Mouse (Mus musculus) spleen, adult 2 months (tissue): ENCODE data around the gene Pgk1. TPM values are rescaled to one million over a fixed set of nuclear protein-coding genes. Genes with fewer than 3 reads are reported as not detected.

Experiments used
- DNase-seq, 2 experiments: peaks; one replicate each; pipeline versions ENCODE4 v3.0.0 to v3.0.0-alpha.2; 2012 to 2021; ENCODE audit warnings: low spot score in 2 of 2, low read depth in 1 of 2
- H3K27ac ChIP-seq: fragments of 200-500 bp; 2 replicates; pipeline ENCODE4 v1.5.1; 2012; ENCODE audit warnings: low read length, inconsistent platforms; ENCODE audit not compliant: insufficient read depth
- H3K27me3 ChIP-seq: fragments of 200-500 bp; 2 replicates; pipeline ENCODE4 v1.6.1; 2012; ENCODE audit warnings: mild to moderate bottlenecking, moderate library complexity, low read length, inconsistent platforms; ENCODE audit not compliant: control insufficient read depth, insufficient read depth
- H3K36me3 ChIP-seq: fragments of 200-500 bp; 2 replicates; pipeline ENCODE4 v1.6.1; 2012; ENCODE audit warnings: mild to moderate bottlenecking, low read length, inconsistent platforms; ENCODE audit not compliant: control insufficient read depth, insufficient read depth
- H3K4me1 ChIP-seq: fragments of 200-500 bp; 2 replicates; pipeline ENCODE4 v1.6.1; 2011; ENCODE audit warnings: inconsistent platforms; ENCODE audit not compliant: control insufficient read depth, insufficient read depth, insufficient read length
- H3K4me3 ChIP-seq: fragments of 200-500 bp; 2 replicates; pipeline ENCODE4 v1.5.1; 2011; ENCODE audit warnings: mild to moderate bottlenecking, inconsistent platforms; ENCODE audit not compliant: insufficient read depth, insufficient read length; ENCODE audit errors: extremely low read depth
- CTCF ChIP-seq: fragments of 200-500 bp; IDR thresholded peaks from 2 replicates; pipeline ENCODE4 v1.5.1; 2011; ENCODE audit warnings: mild to moderate bottlenecking, inconsistent platforms; ENCODE audit not compliant: insufficient read depth, insufficient read length, insufficient replicate concordance; ENCODE audit errors: extremely low read depth
- POLR2A ChIP-seq: fragments of 200-500 bp; IDR thresholded peaks from 2 replicates; pipeline ENCODE4 v1.6.1; 2011; ENCODE audit warnings: low read depth, low read length, inconsistent platforms
- WGBS: fragments of 180-500 bp; shearing (Covaris S2); methylation state at CpG from one replicate; pipeline ENCODE4 v1.1.7; 2018; 5-methylcytosine and 5-hydroxymethylcytosine counted together
- polyA plus RNA-seq: library from polyadenylated mRNA; depleted of rRNA; stranded (reverse); fragments of >200 nt; gene quantifications from 2 replicates; pipeline ENCODE4 v1.2.3, GENCODE M21; 2012

Gene Pgk1
- polyA plus RNA-seq, 1 experiment = 26.3 TPM

GRCm38 (mm10) chrX:106155892-106156291, 31.0 kb upstream of the Pgk1 start:
- H3K4me1 ChIP-seq = no peaks in the 10 kb centered on the region
- H3K27ac ChIP-seq = no peak overlapping the region

DNA sequence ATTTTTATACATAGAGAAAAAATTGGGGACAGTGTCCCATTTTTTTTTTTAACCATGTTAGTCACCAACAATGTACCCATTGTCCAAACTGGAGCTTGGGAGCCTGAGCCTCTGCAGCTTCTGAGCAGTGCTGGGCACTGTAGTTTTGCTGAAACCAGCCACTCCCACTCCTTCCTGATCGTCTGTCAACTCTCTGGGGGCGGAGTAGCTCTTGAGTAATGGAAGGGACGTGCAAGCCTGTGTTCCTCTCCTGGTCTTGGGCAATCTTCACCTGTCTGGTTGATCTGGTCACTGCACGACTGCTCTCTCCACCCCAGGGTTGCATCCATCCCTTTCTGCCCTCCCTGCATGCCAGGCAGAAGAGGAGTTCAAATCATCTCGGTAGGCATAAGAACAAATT, 22.9 kb upstream of the Pgk1 start:
- DNase-seq = no peak
- Histone ChIP-seq H3K27me3 (no peaks in the 10 kb centered on the region), H3K36me3 (no peaks in the 10 kb centered on the region), H3K27ac (no peak overlapping the region), H3K4me3 (no peak overlapping the region), H3K4me1 (no peaks in the 10 kb centered on the region)
- TF ChIP-seq CTCF (no peak), POLR2A (no peak)
- WGBS = 39% methylated on average over 5 of the region's 5 CpGs

More at GRCm38 (mm10) chrX:106155892-106156291, 31.0 kb upstream of the Pgk1 start:
- WGBS = 71% methylated on average over 4 of the region's 4 CpGs
- H3K4me3 ChIP-seq = no peak overlapping the region
- no peaks in the 10 kb centered on the region for H3K36me3 ChIP-seq
- no peak for DNase-seq
- H3K27me3 ChIP-seq = no peaks in the 10 kb centered on the region
- no peak for TF ChIP-seq CTCF
- TF ChIP-seq POLR2A = no peak

GRCm38 (mm10) chrX:106164555-106164954, 22.3 kb upstream of the Pgk1 start:
- TF ChIP-seq CTCF (no peak), POLR2A (no peak)
- no peak overlapping the region for H3K27ac ChIP-seq

GRCm38 (mm10) chrX:106165089-106165488, 21.8 kb upstream of the Pgk1 start:
- TF ChIP-seq POLR2A (no peak), CTCF (no peak)
- no peaks in the 10 kb centered on the region for H3K4me1 ChIP-seq
- H3K4me3 ChIP-seq = no peak overlapping the region
- WGBS = 15% methylated on average over 1 of the region's 1 CpGs
- peak in 1 of 2 experiments; percentile 4 for DNase-seq
- H3K27ac ChIP-seq = no peak overlapping the region
- H3K36me3 ChIP-seq = no peaks in the 10 kb centered on the region
- H3K27me3 ChIP-seq = no peaks in the 10 kb centered on the region

More at GRCm38 (mm10) chrX:106164555-106164954, 22.3 kb upstream of the Pgk1 start:
- 73% methylated on average over 5 of the region's 5 CpGs for WGBS
- H3K27me3 ChIP-seq = no peaks in the 10 kb centered on the region
- no peaks in the 10 kb centered on the region for H3K36me3 ChIP-seq
- H3K4me3 ChIP-seq = no peak overlapping the region
- H3K4me1 ChIP-seq = no peaks in the 10 kb centered on the region
- no peak for DNase-seq

DNA sequence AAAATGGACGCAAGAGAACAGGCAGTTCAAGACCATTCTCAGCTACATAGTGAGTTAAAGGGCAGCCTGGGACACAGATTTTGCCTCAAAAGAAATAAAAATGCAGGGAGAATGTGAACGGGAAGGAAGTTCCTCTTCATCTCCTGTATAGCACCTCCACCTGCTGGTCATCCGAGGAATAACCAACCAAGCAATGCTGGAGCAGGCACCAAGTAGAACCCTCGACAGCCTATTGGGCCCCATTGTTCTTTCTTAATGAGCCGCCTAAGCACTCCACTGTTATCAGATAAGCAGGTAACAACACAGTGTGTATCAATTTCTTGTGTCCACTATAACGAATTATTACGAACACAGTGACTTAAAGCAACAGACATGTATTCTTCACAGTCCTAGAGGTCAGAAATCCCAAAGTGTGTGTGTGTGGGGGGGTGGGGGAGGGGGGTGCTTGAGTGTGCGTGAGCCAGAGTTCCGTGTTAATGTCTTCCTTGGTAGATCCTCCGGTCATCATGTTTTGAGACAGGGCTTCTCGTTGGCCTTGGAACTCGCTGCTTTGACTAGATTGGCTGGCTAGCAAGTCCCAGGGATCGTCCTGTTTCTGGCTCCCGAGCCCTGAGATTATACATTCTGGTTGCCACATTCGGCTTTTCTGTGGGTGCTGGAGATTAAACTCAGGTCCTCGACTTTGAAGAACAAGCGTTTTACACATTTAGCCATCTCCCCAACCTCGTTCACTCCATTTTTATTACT, 15.6 kb upstream of the Pgk1 start:
- H3K4me3 ChIP-seq = peak overlapping the region; percentile 41; the same call in 1 of the 2 replicates
- TF ChIP-seq CTCF = peak; percentile 59; the same call in 1 of the 2 replicates
- TF ChIP-seq POLR2A = no peak
- H3K27me3 ChIP-seq = no peaks in the 10 kb centered on the region
- H3K27ac ChIP-seq = no peak overlapping the region
- WGBS = 31% methylated on average over 18 of the region's 18 CpGs
- H3K4me1 ChIP-seq = no peaks in the 10 kb centered on the region
- no peaks in the 10 kb centered on the region for H3K36me3 ChIP-seq
- peak; percentile 40 to 67 for DNase-seq

- no peak overlapping the region for H3K27ac ChIP-seq
- no peak overlapping the region for H3K4me3 ChIP-seq
- 39% methylated on average over 6 of the region's 6 CpGs for WGBS
- no peaks in the 10 kb centered on the region for H3K36me3 ChIP-seq
- DNase-seq = no peak
- no peaks in the 10 kb centered on the region for H3K4me1 ChIP-seq
- TF ChIP-seq CTCF (no peak), POLR2A (no peak)
- no peaks in the 10 kb centered on the region for H3K27me3 ChIP-seq
Measured at GRCm38 (mm10) chrX:106171853-106172154, 15.1 kb upstream of the Pgk1 start.

- no peaks in the 10 kb centered on the region for H3K4me1 ChIP-seq
- 77% methylated on average over 9 of the region's 9 CpGs for WGBS
- no peak overlapping the region for H3K27ac ChIP-seq
- H3K36me3 ChIP-seq = no peaks in the 10 kb centered on the region
- H3K4me3 ChIP-seq = no peak overlapping the region
- no peak for DNase-seq
- H3K27me3 ChIP-seq = no peaks in the 10 kb centered on the region
- no peak for TF ChIP-seq CTCF
- no peak for TF ChIP-seq POLR2A
Measured at GRCm38 (mm10) chrX:106176331-106176730, 10.6 kb upstream of the Pgk1 start.
